Mouse (Mus musculus): ENCODE results near the gene Eif4ebp2.

Eif4ebp2 gene

GRCm38 (mm10) chr10:61419146-61419545, 33.3 kb downstream of the Eif4ebp2 start:
- DNase-seq (ENCODE audit: extremely low read depth, low read depth), result no peak

DNA sequence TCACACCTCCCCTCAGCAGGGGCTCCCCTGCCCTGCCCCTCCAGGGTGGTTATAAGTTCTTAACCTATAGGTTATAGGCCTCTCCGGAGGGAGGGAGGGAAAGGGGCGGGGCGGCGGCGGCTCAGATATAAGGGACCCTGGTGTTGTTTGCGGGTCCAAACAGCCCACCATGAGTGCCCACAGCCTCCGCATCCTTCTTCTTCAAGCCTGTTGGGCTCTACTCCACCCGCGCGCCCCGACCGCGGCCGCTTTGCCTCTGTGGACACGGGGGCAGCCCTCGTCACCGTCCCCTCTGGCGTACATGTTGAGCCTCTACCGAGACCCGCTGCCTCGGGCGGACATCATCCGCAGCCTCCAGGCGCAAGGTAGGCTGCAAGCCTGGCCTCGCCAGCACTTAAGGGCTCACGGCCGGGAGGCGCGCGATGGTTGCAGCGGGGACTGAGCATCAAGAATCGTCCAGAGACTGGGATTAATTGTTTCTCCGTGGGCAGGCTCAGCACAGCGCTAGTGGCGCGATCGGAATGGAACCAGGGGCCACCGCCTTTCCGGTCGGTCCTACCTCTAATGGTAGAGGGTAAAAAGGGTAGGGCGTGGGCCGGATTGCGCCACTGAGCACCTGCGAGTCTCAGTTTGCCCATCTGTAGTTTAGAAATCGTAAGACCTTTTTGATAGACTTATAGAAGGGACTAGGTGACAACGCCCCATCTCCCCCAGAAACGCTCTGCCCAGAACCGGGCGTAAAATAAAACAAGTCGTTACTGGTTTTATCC, 34.1 kb downstream of the Eif4ebp2 start:
- no peak for DNase-seq (ENCODE audit: extremely low read depth, low read depth)

DNA sequence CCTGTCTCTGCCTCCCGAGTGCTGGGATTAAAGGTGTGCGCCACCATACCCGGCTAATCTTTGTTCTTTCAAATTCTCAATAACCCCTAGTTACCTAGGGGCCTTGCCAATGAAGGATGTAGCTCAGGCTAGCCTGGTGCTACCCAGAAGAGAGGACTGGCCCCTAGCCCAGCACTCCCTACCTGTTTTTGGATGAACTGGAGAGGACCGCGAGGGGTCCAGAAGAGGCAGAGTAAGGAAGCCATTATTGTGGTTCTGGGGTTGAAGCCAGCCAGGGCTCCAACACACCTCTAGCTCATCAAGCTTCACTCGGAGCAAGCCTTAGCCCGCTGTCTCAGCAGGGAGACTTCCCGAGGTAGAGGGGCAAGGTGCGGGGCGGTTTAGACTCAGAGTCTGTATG, 34.8 kb downstream of the Eif4ebp2 start, which contains the start of gene Nodal:
TSS of gene Nodal (plus strand) at position 301 of the 400 bp plus-strand sequence.
- DNase-seq (ENCODE audit: extremely low read depth, low read depth), result no peak

DNA sequence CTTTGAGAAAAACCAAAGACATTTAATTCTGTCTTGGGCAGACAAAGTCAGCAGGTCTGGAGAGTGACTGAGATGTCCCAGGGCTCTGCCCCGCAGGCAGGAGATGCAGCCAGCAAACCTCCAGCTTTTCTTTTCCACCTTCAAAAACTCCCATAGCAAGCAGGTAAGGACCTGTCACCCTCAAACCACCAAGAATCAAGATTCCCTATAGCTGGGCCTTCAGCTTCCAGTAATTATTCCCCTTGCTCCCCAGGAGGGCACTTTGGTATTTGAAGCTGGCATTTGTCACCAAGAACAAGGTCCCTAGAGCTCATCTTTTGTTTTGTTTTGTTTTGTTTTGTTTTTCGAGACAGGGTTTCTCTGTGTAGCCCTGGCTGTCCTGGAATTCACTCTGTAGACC, 35.4 kb downstream of the Eif4ebp2 start:
- DNase-seq (ENCODE audit: extremely low read depth, low read depth), result no peak

GRCm38 (mm10) chr10:61416561-61416960, 35.9 kb downstream of the Eif4ebp2 start:
- no peak for DNase-seq (ENCODE audit: extremely low read depth, low read depth)

GRCm38 (mm10) chr10:61415890-61416289, 36.6 kb downstream of the Eif4ebp2 start:
- no peak for DNase-seq (ENCODE audit: extremely low read depth, low read depth)

- DNase-seq (ENCODE audit: extremely low read depth, low read depth), result no peak
Observed at GRCm38 (mm10) chr10:61415240-61415639, 37.2 kb downstream of the Eif4ebp2 start.

DNA sequence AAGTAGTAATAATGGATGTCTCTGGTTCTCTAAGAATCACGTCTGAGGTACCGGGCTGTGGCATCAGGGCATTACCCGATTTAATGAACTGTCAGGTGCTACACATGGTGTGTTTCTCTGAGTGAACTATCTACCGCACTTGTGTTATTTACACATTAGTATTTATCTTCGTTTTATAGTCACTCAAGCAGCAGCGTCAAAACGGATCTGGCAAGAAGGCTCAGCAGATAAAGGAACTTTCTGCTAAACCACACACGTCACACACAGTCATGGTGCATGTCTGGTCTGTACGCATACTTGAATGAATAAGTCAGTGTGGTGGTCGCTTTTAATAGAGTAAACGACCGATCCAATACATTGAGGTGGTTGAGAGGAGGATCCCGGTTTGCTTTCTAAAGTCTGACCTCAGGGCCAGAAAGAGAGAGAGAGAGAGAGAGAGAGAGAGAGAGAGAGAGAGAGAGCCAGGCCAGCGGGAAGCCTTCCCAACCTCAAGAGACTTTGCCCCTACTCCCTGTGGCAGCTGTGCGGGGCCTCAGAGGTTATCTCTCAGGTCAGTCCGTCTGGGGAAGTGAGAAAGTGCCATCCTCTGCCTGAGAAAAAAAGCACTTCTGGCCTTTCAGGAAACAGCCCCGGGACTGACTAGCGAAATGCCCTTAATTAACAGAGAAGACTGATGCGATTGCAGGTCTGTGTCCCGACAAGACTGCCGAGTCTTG, 39.4 kb downstream of the Eif4ebp2 start:
- peak; percentile 72 for DNase-seq (ENCODE audit: extremely low read depth, low read depth)

DNA sequence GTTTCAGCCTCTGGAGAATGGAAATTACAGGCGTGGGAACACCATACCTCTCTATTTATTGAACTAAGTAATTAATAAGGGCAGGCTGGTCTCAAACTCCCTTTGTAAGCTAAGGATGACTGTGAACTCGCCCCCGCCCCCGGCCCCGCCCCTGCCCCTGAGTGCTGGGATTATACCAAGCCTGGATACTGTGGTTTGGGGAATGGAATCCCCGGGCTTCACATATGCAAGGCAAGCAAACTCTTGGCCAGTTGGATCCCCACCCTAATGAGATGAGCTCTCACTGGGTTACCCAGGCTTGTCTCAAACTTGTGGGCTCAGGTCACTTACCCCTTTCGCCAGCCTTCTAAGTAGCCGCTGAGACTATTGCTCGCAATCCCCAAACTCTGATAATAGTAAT, 42.3 kb downstream of the Eif4ebp2 start:
- DNase-seq (ENCODE audit: extremely low read depth, low read depth), result no peak

- DNase-seq (ENCODE audit: extremely low read depth, low read depth), result no peak
Observed at GRCm38 (mm10) chr10:61409776-61410175, 42.7 kb downstream of the Eif4ebp2 start.

DNA sequence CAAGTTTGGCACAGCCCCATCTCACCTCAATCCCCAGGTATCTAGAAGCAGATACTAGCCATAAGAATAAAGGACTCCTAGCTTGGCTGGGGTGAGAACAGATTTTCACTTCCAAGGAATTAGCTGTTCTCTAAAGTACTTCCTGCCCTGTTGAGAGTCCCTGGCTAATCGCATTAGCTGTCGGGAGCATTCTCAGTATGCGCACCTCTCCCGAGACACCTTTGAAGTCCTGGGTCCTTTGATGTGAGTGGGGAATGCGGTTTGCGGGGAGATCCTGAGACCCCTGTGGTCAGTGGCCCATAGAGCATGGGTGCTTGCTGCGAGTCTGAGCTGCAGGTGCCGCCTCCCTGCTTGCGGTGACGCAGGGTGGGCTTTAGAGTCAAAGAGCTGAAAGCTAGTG, 46.5 kb downstream of the Eif4ebp2 start:
- no peak for DNase-seq (ENCODE audit: extremely low read depth, low read depth)

GRCm38 (mm10) chr10:61402911-61403310, 49.5 kb downstream of the Eif4ebp2 start:
- DNase-seq (ENCODE audit: extremely low read depth, low read depth), result no peak

DNA sequence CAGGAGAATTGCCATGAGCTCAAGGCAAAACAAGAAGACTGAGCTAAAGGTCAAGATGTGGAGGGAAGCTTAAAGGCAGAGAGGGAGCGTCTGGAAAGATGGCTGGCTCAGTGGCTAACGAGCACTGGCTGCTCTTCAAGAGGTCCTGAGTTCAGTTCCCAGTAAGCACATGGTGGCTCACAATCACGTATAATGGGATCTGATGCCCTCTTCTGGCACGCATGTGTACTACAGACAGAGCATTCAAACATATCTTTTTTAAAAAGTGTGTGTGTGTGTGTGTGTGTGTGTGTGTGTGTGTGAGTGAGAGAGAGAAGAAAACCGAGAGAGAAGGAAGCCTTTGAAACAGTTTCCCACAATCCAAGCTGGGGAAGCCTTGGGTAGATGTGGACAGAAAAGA, 50.0 kb downstream of the Eif4ebp2 start:
- peak; percentile 33 for DNase-seq (ENCODE audit: extremely low read depth, low read depth)

DNA sequence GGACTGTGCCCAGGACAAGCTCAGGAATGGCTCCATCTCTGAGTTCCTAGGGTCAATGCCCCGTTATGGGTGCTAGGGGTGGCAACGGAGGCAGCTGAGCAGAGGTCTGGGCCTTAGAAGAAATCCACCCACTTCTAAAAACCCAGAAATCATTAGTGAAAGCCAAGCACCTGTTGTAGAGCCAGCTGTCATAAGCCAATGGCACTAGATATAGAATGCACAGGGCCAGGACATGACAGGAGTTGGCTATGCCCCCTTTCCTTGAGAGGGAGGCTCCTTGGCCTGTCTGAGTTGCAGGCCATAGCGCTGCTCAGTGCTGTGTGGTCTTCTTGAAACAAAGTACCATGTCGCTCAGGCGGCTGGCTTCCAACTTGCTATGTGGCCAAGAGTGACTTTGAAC, 52.1 kb downstream of the Eif4ebp2 start:
- DNase-seq (ENCODE audit: extremely low read depth, low read depth), result no peak

- peak; percentile 58 for DNase-seq (ENCODE audit: extremely low read depth, low read depth)
Observed at GRCm38 (mm10) chr10:61399156-61399734, 53.2 kb downstream of the Eif4ebp2 start.

DNA sequence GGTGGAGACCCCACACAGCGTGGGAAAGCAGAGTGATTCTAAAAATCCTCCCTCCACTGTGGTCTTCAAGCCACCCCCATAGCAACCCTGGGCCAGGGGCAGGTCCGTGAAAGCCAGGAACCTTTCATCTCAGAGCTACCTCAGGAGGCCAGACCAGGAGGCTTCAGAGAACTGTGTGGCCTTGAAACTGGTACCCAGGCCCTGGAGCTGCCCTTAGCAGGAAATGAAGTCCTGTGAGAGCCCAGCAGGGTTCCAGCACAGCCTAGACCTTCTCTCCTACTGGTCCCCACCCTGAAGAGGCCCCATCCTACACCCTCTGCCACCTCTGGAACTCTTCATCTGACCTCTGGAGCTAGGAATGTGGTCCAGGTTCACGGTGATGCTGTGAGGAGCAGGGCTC, 54.3 kb downstream of the Eif4ebp2 start:
- DNase-seq (ENCODE audit: extremely low read depth, low read depth), result no peak

GRCm38 (mm10) chr10:61394476-61395136, 57.9 kb downstream of the Eif4ebp2 start:
- DNase-seq (ENCODE audit: extremely low read depth, low read depth), result no peak

- DNase-seq (ENCODE audit: extremely low read depth, low read depth), result no peak
Observed at GRCm38 (mm10) chr10:61392584-61392983, 59.9 kb downstream of the Eif4ebp2 start.

- no peak for DNase-seq (ENCODE audit: extremely low read depth, low read depth)
Observed at GRCm38 (mm10) chr10:61390148-61390547, 62.3 kb downstream of the Eif4ebp2 start.

DNA sequence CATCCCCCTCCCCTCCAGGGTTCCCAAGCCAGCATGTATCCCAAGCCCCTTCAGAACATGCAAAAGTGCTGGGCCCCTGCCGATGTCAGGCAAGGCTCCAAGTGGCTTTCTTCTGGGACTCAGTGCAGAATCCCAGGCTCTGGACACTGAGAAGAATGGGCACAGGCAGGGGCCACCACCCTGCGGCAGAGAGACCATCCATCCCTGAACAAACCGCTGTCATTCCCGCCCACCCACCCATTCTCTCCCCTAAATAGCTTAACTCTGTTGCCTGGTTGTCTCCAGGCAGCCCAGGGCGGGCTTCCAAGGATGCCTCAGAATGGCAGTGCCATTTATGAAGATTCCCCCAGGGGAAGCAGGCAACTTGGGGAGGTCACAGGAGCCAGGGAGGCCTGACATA, 63.4 kb downstream of the Eif4ebp2 start:
- no peak for DNase-seq (ENCODE audit: extremely low read depth, low read depth)

DNA sequence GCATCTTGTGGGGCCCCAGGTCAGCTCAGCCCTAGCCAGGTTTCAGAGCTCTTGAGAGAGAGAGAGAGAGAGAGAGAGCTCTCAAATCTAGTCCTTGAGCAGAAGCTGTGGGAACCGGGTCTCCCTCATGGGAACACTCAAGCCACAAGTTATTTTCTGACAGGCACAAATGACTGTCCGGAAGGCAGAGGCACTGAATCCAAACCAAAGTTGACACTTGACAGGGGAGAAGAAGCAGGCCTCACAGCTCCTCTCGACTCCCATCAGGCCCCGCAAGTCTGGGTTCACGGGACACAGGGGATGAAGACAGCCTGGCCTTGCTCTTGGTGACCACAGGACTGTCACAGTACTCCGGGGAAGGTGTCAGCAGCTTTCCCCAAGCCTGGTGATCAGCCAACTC, 66.2 kb downstream of the Eif4ebp2 start:
- DNase-seq (ENCODE audit: extremely low read depth, low read depth), result no peak

GRCm38 (mm10) chr10:61385174-61385573, 67.3 kb downstream of the Eif4ebp2 start:
- DNase-seq (ENCODE audit: extremely low read depth, low read depth), result no peak

All from MEL-GATA-1-ER (cell line).